Mouse (Mus musculus) spleen, adult 18-20 months (tissue): ENCODE results near the gene Tas2r114.

Experiments used
- DNase-seq, 2 experiments: peaks; one replicate each; pipeline ENCODE4 v3.0.0; 2022; ENCODE audit warnings: mixed read lengths in 2 of 2

Gene Tas2r114

DNA sequence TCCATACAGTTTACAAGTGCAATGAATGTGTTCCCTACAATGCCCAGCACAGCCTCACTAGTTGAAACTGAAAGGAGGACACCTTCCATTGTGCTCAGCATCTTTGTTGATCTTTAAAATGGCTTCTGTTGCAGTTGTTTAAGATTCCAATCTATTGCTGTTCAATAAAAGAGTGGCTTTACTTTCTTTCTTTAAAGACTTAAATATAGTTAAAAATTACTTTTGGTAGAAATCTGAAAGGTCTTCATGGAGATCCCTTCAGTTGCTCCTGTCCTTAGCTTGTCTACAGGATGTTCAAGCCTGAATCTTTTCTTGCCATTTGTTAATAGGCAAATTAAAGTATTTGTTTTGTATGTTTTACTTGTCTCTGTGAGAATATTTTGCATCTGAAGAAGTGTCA lies at the start of gene Tas2r114:
TSS of gene Tas2r114 (minus strand) at position 101 of the 400 bp plus-strand sequence.
- DNase-seq, result no peak

DNA sequence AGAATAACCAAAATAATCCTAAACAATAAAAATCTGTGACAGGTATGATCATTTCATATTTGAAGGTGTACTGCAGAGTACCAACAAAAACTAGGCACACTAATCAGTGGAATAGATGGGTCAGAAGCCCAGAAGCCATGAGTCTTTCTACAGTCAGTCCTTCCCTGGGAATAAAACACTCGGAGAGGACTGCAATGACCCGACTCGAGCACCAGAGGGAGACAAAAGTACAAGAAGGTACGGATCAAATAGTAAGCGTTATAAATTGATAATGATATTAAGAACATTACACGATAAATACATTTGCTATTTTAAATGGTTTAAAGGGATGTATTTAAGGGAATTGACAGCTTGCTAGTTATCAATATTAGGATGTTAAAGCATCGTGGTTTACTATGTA lies 22.9 kb upstream of the Tas2r114 start:
- DNase-seq, result no peak

DNA sequence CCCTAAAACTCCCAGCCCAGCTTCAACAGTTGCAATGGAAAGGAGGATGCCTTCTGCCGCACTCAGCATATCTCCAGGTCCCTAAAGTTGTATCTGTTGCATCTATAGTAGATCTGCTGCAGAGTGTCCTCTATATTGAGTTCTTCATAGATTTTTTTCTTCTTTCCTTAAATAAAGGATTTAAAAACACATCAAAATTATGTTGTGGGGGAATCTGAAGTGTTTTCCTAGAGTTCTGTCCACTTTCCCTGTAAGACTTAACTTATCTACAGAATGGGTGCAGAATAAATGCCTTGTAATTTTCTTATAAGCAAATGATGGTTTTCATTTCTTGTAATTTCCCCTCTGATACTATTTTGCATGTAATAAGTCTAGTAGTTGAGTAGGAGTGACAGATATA lies 2.5 kb downstream of the Tas2r114 start, which contains the start of gene Tas2r105:
TSS of gene Tas2r105 (minus strand) at position 101 of the 400 bp plus-strand sequence.
- DNase-seq, result no peak

DNA sequence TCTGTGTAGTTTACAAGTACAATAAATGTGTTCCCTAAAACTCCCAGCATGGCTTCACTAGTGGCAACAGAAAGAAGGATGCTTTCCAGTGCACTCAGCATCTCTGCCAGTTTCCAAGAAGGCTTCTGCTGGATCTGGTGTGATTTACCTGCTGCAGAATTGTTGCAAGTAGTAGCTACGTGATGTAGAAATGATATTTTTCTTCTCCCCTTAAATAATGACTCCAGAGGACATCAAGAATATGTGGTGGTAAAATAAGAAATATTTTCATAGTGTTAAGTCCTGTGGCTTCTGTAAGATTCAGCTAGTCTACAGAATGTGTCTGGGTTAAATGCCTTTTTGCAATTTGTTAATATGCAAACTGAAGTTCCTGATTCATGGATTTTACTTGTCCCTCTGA lies 4.2 kb downstream of the Tas2r114 start, which contains the start of gene Tas2r104:
TSS of gene Tas2r104 (minus strand) at position 101 of the 400 bp plus-strand sequence.
- no peak for DNase-seq

GRCm38 (mm10) chr6:131678786-131679185 lies 11.1 kb downstream of the Tas2r114 start, which contains the start of gene Tas2r106:
Gene Tas2r106, minus strand, starts transcription at chr6:131678886.
- no peak for DNase-seq

GRCm38 (mm10) chr6:131660049-131660448 lies 29.8 kb downstream of the Tas2r114 start, which contains the start of gene Tas2r107:
Gene Tas2r107, minus strand, starts transcription at chr6:131660149.
- no peak for DNase-seq
